17 mouse cellular contexts compared by ENCODE assay signal in the genomic region with DNA sequence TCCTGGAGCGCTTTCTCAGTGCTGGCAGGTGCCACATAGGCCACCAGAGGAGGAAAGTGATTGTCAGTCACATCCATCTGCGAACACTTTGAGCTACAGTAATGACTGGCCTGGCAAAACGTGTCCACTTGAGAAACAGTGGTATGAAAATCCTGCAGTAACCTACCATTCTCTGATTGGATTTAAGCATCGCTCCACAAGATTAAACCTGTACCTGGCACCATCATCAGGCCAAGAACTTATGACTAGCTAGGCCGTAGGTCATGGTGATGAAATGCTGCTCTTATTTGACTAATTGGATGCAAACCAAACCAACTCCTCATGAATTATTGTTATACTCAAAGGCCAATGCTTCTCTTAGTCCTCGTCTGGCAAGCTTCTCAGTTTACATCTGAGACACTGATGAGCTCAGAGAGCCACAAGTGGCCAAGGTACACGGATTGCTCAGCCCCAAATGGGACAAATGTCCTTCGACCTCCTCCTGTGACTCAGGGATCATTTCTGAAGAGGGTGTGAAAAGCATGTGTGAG.
"Had no signal": no experiment of that assay in that cellular context is flagged by ENCODE, and none has a peak within 500 bp of the region (broad histone marks: within the 10 kb centered on the region; RNA-seq: fewer than 3 reads in every experiment).

No protein-coding gene starts in this region.

- ATAC-seq: hindbrain, postnatal 0 days; intestine, embryonic 16.5 days had no signal

- DNase-seq: gastrocnemius, adult 2 months; gastrocnemius, postnatal 10 days; gastrocnemius, postnatal 25 days; heart, adult 18-20 months; heart, postnatal 14 days; heart, postnatal 36 days; kidney, adult 11 months; kidney, adult 2 months; kidney, adult 9 months; kidney, postnatal 14 days; kidney, postnatal 36 days; layer of hippocampus, adult 9-11 months; layer of hippocampus, postnatal 36 days; left cerebral cortex, postnatal 4 days; lung, adult 18-20 months had no signal
